Mouse (Mus musculus): ENCODE results near the gene Gm42517.

The Gm42517 gene

DNA sequence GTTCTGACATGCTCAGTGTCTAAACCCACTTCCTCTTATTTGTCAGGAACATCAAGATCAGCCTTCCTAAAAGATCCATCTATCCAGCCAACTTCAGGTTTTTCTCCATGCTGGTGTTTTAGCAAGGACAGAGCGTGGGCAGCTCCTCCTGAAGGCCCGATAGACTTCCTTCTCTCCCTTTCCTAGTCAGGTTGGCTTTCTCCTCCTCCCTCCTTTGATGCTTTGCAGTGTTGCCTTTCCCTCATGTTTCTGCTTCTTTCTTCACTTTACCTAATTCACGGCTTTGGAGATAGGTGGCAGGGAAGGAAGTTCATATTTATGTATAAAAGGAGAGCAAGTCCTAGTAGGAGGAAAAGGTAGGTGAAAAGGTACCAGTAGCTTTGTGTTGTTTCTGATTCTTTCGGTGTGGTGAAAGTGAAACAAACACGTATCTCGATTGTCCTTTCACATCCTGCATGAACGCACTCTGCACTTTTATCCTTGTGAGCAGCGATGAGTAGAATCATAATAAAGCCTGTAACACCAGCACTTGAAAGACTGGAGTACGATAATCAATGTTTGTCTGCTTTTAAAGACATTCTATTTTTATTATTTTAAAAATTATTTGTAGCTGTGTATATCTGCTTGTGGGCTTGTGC is 18.1 kb downstream of the Gm42517 start:
- no peak for DNase-seq (ENCODE audit: low spot score)

DNA sequence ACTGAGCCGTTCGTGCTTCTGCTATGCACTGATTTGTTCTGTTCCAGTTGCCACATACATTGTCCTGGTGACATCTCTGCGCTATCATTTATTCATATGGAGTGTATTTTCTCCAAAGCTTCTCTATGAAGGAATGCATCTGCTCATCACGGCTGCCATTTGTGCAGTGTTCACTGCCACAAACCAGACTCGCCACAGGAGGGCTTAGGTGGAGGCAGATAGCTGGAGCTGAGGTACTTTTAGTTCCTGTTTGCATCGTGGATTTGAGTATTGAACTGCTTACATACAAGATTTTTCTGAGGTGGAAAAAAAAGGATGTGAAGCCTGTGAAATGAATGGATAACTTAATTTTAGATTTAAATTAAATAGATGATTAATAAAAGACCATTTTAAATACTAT is 19.9 kb downstream of the Gm42517 start:
- no peak for DNase-seq (ENCODE audit: low spot score)

DNA sequence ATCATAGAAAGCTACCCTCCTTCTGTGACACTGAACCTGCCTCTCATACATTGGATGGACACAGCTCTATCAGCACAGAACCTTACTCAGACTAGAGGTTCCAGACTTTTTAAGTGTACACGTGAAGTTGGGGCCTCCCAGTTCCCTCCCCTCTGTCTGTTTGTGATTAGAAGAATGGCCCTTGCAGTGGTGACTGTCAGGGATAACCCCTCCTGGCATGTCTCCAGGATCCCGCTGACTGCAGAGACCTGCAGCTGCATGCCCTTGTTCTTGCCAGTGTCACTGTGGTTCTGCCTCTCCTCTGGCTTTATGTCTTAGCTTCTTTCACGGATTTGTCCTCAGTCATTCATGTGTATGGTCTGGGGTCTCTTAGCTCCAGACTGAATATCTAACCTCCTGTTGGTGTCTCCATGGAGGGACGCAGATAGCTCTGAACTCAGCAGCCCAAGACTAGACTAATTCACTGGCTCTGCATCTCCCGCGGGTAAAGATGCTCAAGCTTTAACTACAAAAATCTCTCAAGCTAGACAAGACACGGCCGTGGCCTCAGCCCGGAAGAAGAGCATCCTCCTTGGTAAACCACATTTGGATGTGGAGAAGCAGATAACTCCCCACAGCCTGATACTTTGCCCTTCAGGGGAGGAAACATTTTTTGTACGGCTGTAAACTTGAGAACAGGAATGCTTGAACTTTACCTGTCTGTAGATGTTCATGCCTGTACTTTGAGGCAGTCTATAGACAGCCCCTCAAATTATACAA is 22.2 kb downstream of the Gm42517 start:
- no peak for DNase-seq (ENCODE audit: low spot score)

DNA sequence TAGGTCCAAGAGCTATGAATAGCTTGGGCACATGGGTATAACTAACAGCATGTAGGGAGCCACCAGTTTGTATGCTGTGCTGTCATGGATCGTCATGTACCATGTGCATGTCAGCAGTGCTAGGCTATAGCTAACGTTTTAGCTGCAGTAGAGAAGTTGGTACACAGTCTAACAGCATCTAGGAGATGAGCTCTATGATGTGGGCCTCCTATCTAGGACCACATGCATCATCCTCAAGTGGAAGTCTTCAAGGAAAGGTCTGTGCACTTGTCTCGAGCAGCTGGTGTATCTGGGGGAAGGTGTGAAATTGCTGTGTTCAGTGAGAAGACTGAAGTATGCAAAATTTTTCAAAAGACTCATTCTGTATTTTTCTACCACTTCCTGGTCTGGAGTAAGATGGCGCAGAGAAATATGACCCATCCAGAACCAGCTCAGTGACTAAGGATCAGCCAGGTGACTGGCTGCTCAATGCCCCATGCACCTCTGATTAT is 24.0 kb downstream of the Gm42517 start:
- no peak for DNase-seq (ENCODE audit: low spot score)

DNA sequence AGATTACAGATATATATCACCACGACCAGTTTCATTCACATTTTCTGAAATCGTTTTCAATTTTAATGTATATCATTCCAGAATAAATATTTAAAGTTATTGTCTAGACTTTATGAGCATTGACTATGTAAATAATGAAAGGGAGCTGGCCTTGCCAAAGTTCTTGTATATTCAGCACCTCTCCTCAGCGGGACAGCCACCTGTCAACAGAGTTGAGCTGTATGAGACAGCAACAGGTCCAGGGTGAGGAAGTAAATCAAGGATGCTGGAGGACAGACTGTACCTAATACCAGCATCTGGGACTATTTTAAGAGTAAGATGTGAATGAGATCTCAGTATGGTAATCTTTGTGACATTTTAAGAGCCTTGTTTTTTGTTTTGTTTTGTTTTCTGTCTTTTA is 29.7 kb downstream of the Gm42517 start:
- DNase-seq (ENCODE audit: low spot score): no peak

DNA sequence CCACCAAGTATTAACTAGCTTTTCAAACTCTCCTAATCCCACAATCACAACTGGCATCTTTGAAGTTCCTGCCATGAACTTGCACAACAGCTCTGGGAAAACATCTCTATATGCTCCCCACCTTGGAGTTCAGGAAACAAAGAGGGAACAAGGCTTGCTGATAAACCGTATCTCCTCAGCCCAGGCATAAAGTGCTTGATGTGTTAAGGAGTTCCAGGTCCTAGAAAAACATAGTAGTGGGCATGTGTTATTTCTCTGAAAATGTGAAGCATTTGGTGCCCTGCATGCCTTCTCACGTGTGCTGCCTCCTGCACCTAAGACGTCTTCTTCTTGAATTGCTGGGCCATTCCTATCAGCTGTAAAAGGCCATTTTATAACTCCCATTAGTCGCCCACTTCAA is 30.3 kb downstream of the Gm42517 start:
- no peak for DNase-seq (ENCODE audit: low spot score)

DNA sequence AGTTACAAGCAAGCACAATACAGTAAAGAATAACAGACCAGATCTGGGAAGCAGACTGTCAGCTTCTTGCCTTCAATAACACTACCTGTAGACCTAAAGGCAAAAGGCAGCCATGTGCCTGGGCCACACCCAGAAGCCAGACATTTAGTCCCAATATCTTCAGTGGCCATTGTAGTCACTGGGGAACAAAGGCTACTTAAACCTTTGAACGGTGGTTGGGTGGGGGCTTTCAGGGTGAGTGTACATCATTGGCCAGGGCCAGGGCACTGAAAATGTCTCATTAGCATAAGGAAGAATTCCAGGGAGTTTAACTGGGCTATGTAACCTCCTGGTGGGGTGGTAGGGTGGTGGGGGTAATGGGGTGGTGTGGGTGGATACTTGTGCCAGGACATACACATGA is 36.7 kb downstream of the Gm42517 start:
- no peak for DNase-seq (ENCODE audit: low spot score)

All from urinary bladder, postnatal 25 days (tissue).